Mouse (Mus musculus): ENCODE measurements around the gene Pitpnc1. TPM values are rescaled to one million over a fixed set of nuclear protein-coding genes. Genes with fewer than 3 reads are reported as not detected.
A peak's percentile ranks its signal among the peaks of the same experiment; 100 is the strongest.

Pitpnc1 gene
- polyA plus RNA-seq, 1 experiment from 2014 or later = 40.5 TPM

DNA sequence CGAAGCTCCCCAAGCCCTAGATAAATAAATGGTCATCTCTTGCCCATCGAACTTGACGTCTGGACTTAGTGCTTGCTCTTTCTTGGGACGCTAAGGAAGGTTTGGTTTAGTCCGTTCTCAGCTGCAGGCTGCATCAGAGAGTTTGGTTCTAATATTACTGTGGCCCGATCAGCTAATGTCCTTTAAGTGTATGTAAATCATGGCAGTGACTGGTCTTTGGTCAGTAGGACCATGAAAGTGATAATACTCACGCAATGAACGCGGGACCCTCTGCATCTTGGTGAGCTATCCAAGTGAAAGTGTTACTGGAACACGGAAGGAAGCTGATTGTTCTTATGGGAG lies 9.3 kb upstream of the Pitpnc1 start:
- H3K4me2 ChIP-seq (replicated peaks) = peak overlapping the region; percentile 95
- H3K27me3 ChIP-seq = no peaks in the 10 kb centered on the region
- 1% methylated on average over 10 of the region's 10 CpGs for WGBS
- H3K36me3 ChIP-seq = peaks cover 7% of the 10 kb centered on the region; the same call in 1 of the 2 replicates
- H3K27ac ChIP-seq = peak overlapping the region; percentile 76
- peaks cover 18% of the 10 kb centered on the region for H3K4me1 ChIP-seq
- peak overlapping the region; percentile 87 for H3K4me3 ChIP-seq
- H3K9ac ChIP-seq = peak overlapping the region; percentile 98
- no peaks in the 10 kb centered on the region for H3K9me3 ChIP-seq
- ATAC-seq (ENCODE audit: low FRiP score, low read depth) = no peak

GRCm38 (mm10) chr11:107479053-107479861 lies 8.8 kb upstream of the Pitpnc1 start, which contains the start of gene Psmd12:
Gene Psmd12, plus strand, starts transcription at chr11:107479484.
- Histone ChIP-seq H3K9ac (peak within 1 kb of the TSS; percentile 98), H3K9me3 (no peaks in the 10 kb centered on the region), H3K27me3 (no peaks in the 10 kb centered on the region), H3K4me1 (peaks cover 18% of the 10 kb centered on the region), H3K4me3 (peak within 1 kb of the TSS; percentile 87), H3K27ac (peak within 1 kb of the TSS; percentile 76), H3K4me2 (replicated peaks) (peak within 1 kb of the TSS; percentile 95), H3K36me3 (peaks cover 1% of the 10 kb centered on the region; the same call in 1 of the 2 replicates)
- ATAC-seq (ENCODE audit: low FRiP score, low read depth) = peak; percentile 97
- under 1% methylated on average over 51 of the region's 51 CpGs for WGBS

- H3K9me3 ChIP-seq = no peaks in the 10 kb centered on the region
- peaks cover 21% of the 10 kb centered on the region for H3K4me1 ChIP-seq
- no peak overlapping the region for H3K9ac ChIP-seq
- ATAC-seq (ENCODE audit: low FRiP score, low read depth) = no peak
- H3K4me2 ChIP-seq (replicated peaks) = 0 out of 2 replicates have a peak overlapping the region, but pooled peaks have one; percentile 11
- H3K4me3 ChIP-seq = no peak overlapping the region
- no peaks in the 10 kb centered on the region for H3K27me3 ChIP-seq
- no peaks in the 10 kb centered on the region for H3K36me3 ChIP-seq
- H3K27ac ChIP-seq = peak overlapping the region; percentile 39; the same call in 1 of the 2 replicates
- 23% methylated on average over 8 of the region's 8 CpGs for WGBS
Measured at GRCm38 (mm10) chr11:107473137-107473820, 2.8 kb upstream of the Pitpnc1 start.

DNA sequence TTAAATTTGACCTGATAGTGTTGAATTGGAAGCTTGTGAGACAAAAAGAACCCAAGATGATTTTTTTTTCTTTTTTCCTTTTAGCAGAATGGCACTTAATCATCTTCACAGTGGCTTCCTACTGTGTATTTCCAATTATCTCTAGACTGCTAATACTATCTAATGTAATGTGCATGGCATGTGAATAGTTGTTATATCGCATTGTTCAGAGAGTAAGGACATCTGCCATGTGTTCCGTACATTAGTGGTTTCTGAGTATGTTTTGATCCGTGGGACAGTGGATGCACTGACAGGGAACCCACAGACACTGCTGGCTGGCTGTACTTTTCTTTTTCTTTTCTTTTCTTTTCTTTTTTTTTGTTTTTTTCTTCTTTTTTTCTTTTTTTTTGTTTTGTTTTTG lies 1.8 kb upstream of the Pitpnc1 start:
- Histone ChIP-seq H3K4me1 (peaks cover 27% of the 10 kb centered on the region), H3K36me3 (no peaks in the 10 kb centered on the region), H3K27ac (0 out of 2 replicates have a peak overlapping the region, but pooled peaks have one; percentile 96), H3K4me2 (replicated peaks) (no peak overlapping the region), H3K9ac (no peak overlapping the region), H3K4me3 (no peak overlapping the region), H3K9me3 (no peaks in the 10 kb centered on the region), H3K27me3 (no peaks in the 10 kb centered on the region)
- ATAC-seq (ENCODE audit: low FRiP score, low read depth) = no peak
- WGBS = 82% methylated on average over 3 of the region's 3 CpGs

DNA sequence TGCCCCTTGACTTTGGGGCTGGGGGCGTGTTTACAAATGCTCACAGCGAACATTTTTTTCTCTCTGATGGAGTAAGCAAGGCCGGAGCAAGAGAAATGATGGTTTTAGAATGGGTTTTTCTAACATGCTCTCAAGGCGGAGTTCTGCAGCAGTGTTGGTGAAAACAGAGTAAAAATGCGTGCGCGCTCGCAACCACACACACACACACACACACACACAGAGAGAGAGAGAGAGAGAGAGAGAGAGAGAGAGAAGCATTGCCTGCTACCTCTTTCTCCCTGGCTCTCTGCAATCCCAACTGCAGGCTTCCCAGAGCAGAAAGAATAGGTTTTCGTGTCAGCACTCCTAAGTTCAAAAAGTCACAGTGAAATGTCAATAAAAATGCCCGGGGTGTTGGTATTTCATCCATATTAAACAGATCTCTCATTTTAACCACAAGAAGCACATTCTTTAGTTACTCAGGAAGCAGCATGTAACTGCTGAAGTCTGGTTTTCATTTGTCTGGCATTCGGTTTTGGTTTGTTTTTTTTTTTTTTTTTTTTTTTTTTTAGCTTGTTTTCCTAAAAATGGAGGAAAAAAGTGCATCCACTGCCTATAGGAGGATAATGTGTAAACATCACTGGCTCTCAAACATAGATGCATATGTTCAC lies 697 bp upstream of the Pitpnc1 start:
- Histone ChIP-seq H3K4me2 (replicated peaks) (peak overlapping the region; percentile 76), H3K4me1 (peaks cover 38% of the 10 kb centered on the region), H3K27ac (peak overlapping the region; percentile 96), H3K9ac (peak overlapping the region; percentile 94), H3K4me3 (peak overlapping the region; percentile 85), H3K36me3 (no peaks in the 10 kb centered on the region), H3K9me3 (no peaks in the 10 kb centered on the region), H3K27me3 (no peaks in the 10 kb centered on the region)
- no peak for ATAC-seq (ENCODE audit: low FRiP score, low read depth)
- 2% methylated on average over 11 of the region's 11 CpGs for WGBS

GRCm38 (mm10) chr11:107469523-107470371 lies 752 bp downstream of the Pitpnc1 start:
- H3K27me3 ChIP-seq = no peaks in the 10 kb centered on the region
- H3K4me3 ChIP-seq = peak overlapping the region; percentile 85
- H3K27ac ChIP-seq = peak overlapping the region; percentile 96
- H3K4me2 ChIP-seq (replicated peaks) = peak overlapping the region; percentile 76
- no peaks in the 10 kb centered on the region for H3K9me3 ChIP-seq
- peaks cover 43% of the 10 kb centered on the region for H3K4me1 ChIP-seq
- ATAC-seq (ENCODE audit: low FRiP score, low read depth) = peak; percentile 20
- 0% methylated on average over 59 of the region's 59 CpGs for WGBS
- H3K9ac ChIP-seq = peak overlapping the region; percentile 94
- H3K36me3 ChIP-seq = no peaks in the 10 kb centered on the region

DNA sequence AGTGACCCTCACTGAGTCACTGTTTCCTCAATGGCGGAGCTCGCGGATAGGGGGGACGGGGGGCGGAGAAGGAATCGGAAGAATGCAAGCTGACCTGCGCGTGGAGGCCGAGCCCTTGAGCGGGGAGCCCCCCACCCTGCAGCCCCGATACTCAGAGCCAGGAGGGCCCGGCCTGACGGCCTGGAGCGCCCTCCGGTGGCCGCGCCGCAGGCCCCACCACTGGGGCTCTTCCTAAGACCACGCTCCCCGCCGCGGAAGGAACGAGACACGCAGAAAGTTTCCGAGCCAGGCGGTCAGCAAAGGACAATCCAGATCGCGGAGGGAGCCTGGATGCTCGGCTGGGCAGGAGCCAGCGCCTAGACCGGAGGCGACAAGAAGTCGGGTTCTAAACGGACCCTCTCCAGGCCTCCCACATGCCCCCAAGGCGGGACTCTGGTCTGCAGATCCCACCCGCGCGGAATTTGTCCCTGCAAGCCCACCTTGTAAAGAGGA lies 1.4 kb downstream of the Pitpnc1 start:
- peak; percentile 90 for ATAC-seq (ENCODE audit: low FRiP score, low read depth)
- Histone ChIP-seq H3K4me2 (replicated peaks) (peak overlapping the region; percentile 76), H3K9me3 (no peaks in the 10 kb centered on the region), H3K4me3 (peak overlapping the region; percentile 85), H3K9ac (peak overlapping the region; percentile 94), H3K36me3 (peaks cover 2% of the 10 kb centered on the region; the same call in 1 of the 2 replicates), H3K27ac (peak overlapping the region; percentile 96), H3K27me3 (no peaks in the 10 kb centered on the region), H3K4me1 (peaks cover 43% of the 10 kb centered on the region)
- WGBS = under 1% methylated on average over 37 of the region's 38 CpGs

DNA sequence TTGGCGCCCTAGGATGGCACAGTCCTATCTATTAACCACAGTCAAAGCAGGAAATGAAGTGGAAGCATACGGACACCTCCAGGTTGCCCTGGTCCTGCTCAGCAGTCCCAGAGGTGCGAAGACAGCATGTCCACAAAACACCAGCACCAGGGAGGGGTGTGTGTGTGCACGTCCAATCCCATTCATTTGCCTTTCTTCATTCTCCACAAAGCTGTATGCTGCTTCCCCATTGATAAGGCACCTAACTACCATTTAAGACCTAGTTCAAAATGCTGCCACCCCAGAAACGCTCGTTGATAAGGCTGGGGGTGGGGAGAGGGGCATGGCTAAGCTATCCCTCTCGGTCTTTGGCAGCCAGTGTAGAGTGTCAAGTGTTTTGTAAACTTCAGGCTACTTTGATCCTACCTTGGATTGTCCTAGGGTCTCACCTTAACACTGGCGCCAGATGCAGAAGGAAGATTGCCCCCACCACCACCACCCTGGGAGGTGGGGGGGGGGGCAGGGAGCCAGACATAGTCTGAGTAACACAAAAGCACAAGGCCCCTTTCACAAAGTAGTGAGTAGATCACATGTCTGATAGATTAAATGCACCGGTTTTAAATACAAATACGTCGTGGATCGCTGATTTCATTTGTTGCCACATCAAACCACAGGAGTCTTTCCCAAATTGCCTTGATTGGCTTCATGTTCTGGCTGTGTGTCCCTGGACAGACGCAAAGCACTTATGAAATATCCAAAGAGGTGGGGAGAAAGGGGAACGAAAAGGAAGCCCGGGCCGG lies 2.1 kb downstream of the Pitpnc1 start:
- Histone ChIP-seq H3K9ac (peak overlapping the region; percentile 94), H3K4me2 (replicated peaks) (peak overlapping the region; percentile 76), H3K27ac (peak overlapping the region; percentile 96), H3K36me3 (peaks cover 5% of the 10 kb centered on the region), H3K27me3 (no peaks in the 10 kb centered on the region), H3K9me3 (no peaks in the 10 kb centered on the region), H3K4me1 (peaks cover 43% of the 10 kb centered on the region), H3K4me3 (peak overlapping the region; percentile 85)
- no peak for ATAC-seq (ENCODE audit: low FRiP score, low read depth)
- 17% methylated on average over 16 of the region's 16 CpGs for WGBS

- H3K9ac ChIP-seq = no peak overlapping the region
- H3K27me3 ChIP-seq = no peaks in the 10 kb centered on the region
- WGBS = 73% methylated on average over 6 of the region's 6 CpGs
- H3K4me1 ChIP-seq = peaks cover 35% of the 10 kb centered on the region
- H3K27ac ChIP-seq = no peak overlapping the region; the same call in 1 of the 2 replicates
- H3K4me2 ChIP-seq (replicated peaks) = peak overlapping the region; percentile 2; the same call in 1 of the 2 replicates
- no peak overlapping the region for H3K4me3 ChIP-seq
- no peak for ATAC-seq (ENCODE audit: low FRiP score, low read depth)
- no peaks in the 10 kb centered on the region for H3K9me3 ChIP-seq
- peaks cover 9% of the 10 kb centered on the region for H3K36me3 ChIP-seq
Measured at GRCm38 (mm10) chr11:107466611-107467391, 3.7 kb downstream of the Pitpnc1 start.

DNA sequence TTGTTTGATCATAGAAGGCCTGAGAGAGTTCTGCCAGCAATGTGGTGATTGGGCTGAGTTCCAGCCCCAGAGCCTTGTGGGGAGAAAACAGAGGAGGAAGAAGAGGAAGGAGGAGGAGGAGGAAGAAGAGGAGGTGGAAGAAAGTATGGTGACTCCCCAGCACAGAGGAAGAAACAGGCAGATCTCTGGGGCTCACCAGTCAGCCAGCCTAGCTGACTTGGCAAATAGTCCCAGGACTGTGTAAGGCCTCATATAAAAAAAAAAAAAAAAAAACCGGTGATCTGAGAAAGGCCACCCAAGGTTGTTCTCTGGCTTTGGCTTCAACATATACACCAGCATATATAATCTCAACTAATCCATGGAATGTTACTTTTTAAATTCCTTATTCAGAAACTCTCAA lies 4.5 kb downstream of the Pitpnc1 start:
- peaks cover 13% of the 10 kb centered on the region for H3K36me3 ChIP-seq
- H3K4me1 ChIP-seq = peaks cover 27% of the 10 kb centered on the region
- no peak overlapping the region for H3K9ac ChIP-seq
- no peak overlapping the region for H3K4me2 ChIP-seq (replicated peaks)
- H3K9me3 ChIP-seq = no peaks in the 10 kb centered on the region
- no peaks in the 10 kb centered on the region for H3K27me3 ChIP-seq
- 37% methylated on average over 1 of the region's 1 CpGs for WGBS
- ATAC-seq (ENCODE audit: low FRiP score, low read depth) = no peak
- H3K4me3 ChIP-seq = no peak overlapping the region
- H3K27ac ChIP-seq = no peak overlapping the region

Data from limb, embryonic 13.5 days (tissue).